Mouse (Mus musculus): ENCODE data around the gene Serpinb6b.

DNA sequence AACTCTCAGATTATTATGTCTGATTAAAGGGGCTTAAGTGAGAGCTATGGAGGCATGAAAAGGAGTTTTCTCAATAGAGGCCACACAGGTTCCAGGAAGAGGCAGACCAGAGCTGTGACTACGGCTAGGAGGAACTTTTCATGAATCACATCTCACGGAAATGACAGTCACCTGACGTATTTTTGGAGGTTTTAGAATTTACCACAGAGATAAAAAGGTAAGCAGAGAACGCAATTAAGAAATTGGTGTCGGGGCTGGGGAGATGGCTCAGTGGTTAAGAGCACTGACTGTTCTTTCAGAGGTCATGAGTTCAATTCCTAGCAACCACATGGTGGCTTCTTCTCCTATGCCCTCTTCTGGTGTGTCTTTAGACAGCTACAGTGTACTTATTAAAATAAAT is 36.3 kb downstream of the Serpinb6b start:
- TF ChIP-seq CTCF (IDR thresholded peaks at IDR 0.05; ENCODE audit: borderline replicate concordance, insufficient read depth, low read length) (no peak), POLR2A (IDR thresholded peaks at IDR 0.05; ENCODE audit: low read depth, low read length) (no peak)

All from embryonic fibroblast, embryonic 13.5 days (primary cell).